Mouse (Mus musculus) liver, embryonic 13.5 days (tissue): Measurements from ENCODE around the gene Rpl10a. TPM values are rescaled to one million over a fixed set of nuclear protein-coding genes. Genes with fewer than 3 reads are reported as not detected.

Experiments
- ATAC-seq: fragments of 200-750 bp; cut with Nextera tagmentation; 2 replicates; pipeline ENCODE4 v1.8.0; 2017; ENCODE audit warnings: low read depth, mild to moderate bottlenecking, moderate number of reproducible peaks, moderate library complexity
- DNase-seq: peaks from one replicate; pipeline ENCODE4 v3.0.0; 2022
- H3K27ac ChIP-seq: fragments of 300-500 bp; sonication (generic); 2 replicates; pipeline ENCODE4 v1.5.1; 2015; ENCODE audit warnings: moderate library complexity, mild to moderate bottlenecking, inconsistent platforms
- H3K27me3 ChIP-seq: fragments of 300-500 bp; sonication (generic); 2 replicates; pipeline ENCODE4 v1.6.1; 2015; ENCODE audit warnings: mild to moderate bottlenecking, inconsistent platforms
- H3K36me3 ChIP-seq: fragments of 300-500 bp; sonication (generic); 2 replicates; pipeline ENCODE4 v1.6.1; 2015; ENCODE audit warnings: mild to moderate bottlenecking, inconsistent platforms
- H3K4me1 ChIP-seq: fragments of 300-500 bp; sonication (generic); replicated peaks from 2 replicates; pipeline ENCODE4 v1.6.1; 2015; ENCODE audit warnings: inconsistent platforms
- H3K4me2 ChIP-seq: fragments of 300-500 bp; sonication (generic); 2 replicates; pipeline ENCODE4 v1.6.1; 2015; ENCODE audit warnings: inconsistent platforms, mild to moderate bottlenecking, moderate library complexity
- H3K4me3 ChIP-seq: fragments of 300-500 bp; sonication (generic); replicated peaks from 2 replicates; pipeline ENCODE4 v1.5.1; 2015; ENCODE audit warnings: mild to moderate bottlenecking, inconsistent platforms
- H3K9ac ChIP-seq: fragments of 300-500 bp; sonication (generic); 2 replicates; pipeline ENCODE4 v1.6.1; 2015; ENCODE audit warnings: mild to moderate bottlenecking, inconsistent platforms
- H3K9me3 ChIP-seq: fragments of 300-500 bp; sonication (generic); replicated peaks from 2 replicates; pipeline ENCODE4 v1.6.1; 2016; ENCODE audit warnings: inconsistent platforms
- WGBS: fragments of 180-500 bp; shearing (Covaris S2); methylation state at CpG from one replicate; pipeline ENCODE4 v1.1.7; 2015; ENCODE audit not compliant: insufficient replicate concordance; 5-methylcytosine and 5-hydroxymethylcytosine counted together
- polyA plus RNA-seq: library from polyadenylated mRNA; unstranded; fragments of >200 nt; fragmentation: Nextera tagmentation; extraction: Ambion mirVana; gene quantifications from 2 replicates; pipeline ENCODE4 v1.2.1, GENCODE M21; 2015

The Rpl10a gene
- polyA plus RNA-seq, 1 experiment from 2014 or later, result 464 TPM

GRCm38 (mm10) chr17:28290262-28290661 is 38.0 kb upstream of the Rpl10a start:
- no peaks in the 10 kb centered on the region for H3K9me3 ChIP-seq
- no peak overlapping the region for H3K9ac ChIP-seq
- ATAC-seq, result no peak
- no peak for DNase-seq
- H3K4me1 ChIP-seq, result peaks cover 54% of the 10 kb centered on the region
- peaks cover 29% of the 10 kb centered on the region for H3K36me3 ChIP-seq
- 63% methylated on average over 2 of the region's 3 CpGs for WGBS
- no peaks in the 10 kb centered on the region for H3K27me3 ChIP-seq
- H3K4me2 ChIP-seq, result no peak overlapping the region
- no peak overlapping the region for H3K4me3 ChIP-seq
- no peak overlapping the region for H3K27ac ChIP-seq

GRCm38 (mm10) chr17:28290671-28291070 is 37.6 kb upstream of the Rpl10a start:
- no peak for DNase-seq
- Histone ChIP-seq H3K4me1 (peaks cover 55% of the 10 kb centered on the region), H3K9me3 (no peaks in the 10 kb centered on the region), H3K27ac (no peak overlapping the region), H3K9ac (no peak overlapping the region), H3K27me3 (no peaks in the 10 kb centered on the region), H3K4me3 (no peak overlapping the region), H3K4me2 (no peak overlapping the region), H3K36me3 (peaks cover 31% of the 10 kb centered on the region)
- peak; percentile 27; the same call in 1 of the 2 replicates for ATAC-seq
- WGBS, result 40% methylated on average over 11 of the region's 11 CpGs

- WGBS, result 17% methylated on average over 7 of the region's 7 CpGs
- H3K4me3 ChIP-seq, result no peak overlapping the region
- ATAC-seq (no peak), DNase-seq (no peak)
- H3K27me3 ChIP-seq, result no peaks in the 10 kb centered on the region
- no peaks in the 10 kb centered on the region for H3K9me3 ChIP-seq
- H3K4me1 ChIP-seq, result peaks cover 49% of the 10 kb centered on the region
- no peak overlapping the region for H3K27ac ChIP-seq
- H3K36me3 ChIP-seq, result peaks cover 31% of the 10 kb centered on the region
- H3K9ac ChIP-seq, result no peak overlapping the region
- H3K4me2 ChIP-seq, result no peak overlapping the region
These were observed 36.9 kb upstream of the Rpl10a start for GRCm38 (mm10) chr17:28291346-28291745.

- ATAC-seq (no peak), DNase-seq (no peak)
- H3K4me1 ChIP-seq, result peaks cover 40% of the 10 kb centered on the region
- WGBS, result 47% methylated on average over 4 of the region's 4 CpGs
- peaks cover 40% of the 10 kb centered on the region for H3K36me3 ChIP-seq
- H3K4me2 ChIP-seq, result no peak overlapping the region
- no peak overlapping the region for H3K9ac ChIP-seq
- H3K9me3 ChIP-seq, result no peaks in the 10 kb centered on the region
- no peak overlapping the region for H3K4me3 ChIP-seq
- H3K27me3 ChIP-seq, result no peaks in the 10 kb centered on the region
- 0 out of 2 replicates have a peak overlapping the region, but pooled peaks have one; percentile 13 for H3K27ac ChIP-seq
These were observed 34.6 kb upstream of the Rpl10a start for GRCm38 (mm10) chr17:28293716-28294115.

- 54% methylated on average over 17 of the region's 17 CpGs for WGBS
- DNase-seq (no peak), ATAC-seq (no peak)
- no peak overlapping the region for H3K4me3 ChIP-seq
- H3K4me2 ChIP-seq, result no peak overlapping the region
- H3K36me3 ChIP-seq, result peaks cover 48% of the 10 kb centered on the region
- peaks cover 40% of the 10 kb centered on the region for H3K4me1 ChIP-seq
- H3K27me3 ChIP-seq, result no peaks in the 10 kb centered on the region
- H3K27ac ChIP-seq, result no peak overlapping the region; the same call in 1 of the 2 replicates
- no peaks in the 10 kb centered on the region for H3K9me3 ChIP-seq
- no peak overlapping the region for H3K9ac ChIP-seq
These were observed 33.6 kb upstream of the Rpl10a start for GRCm38 (mm10) chr17:28294449-28295333.

GRCm38 (mm10) chr17:28298888-28299287 is 29.4 kb upstream of the Rpl10a start:
- Histone ChIP-seq H3K4me1 (peaks cover 14% of the 10 kb centered on the region), H3K9ac (no peak overlapping the region), H3K9me3 (no peaks in the 10 kb centered on the region), H3K27me3 (no peaks in the 10 kb centered on the region), H3K4me3 (no peak overlapping the region), H3K27ac (no peak overlapping the region), H3K36me3 (peaks cover 46% of the 10 kb centered on the region), H3K4me2 (no peak overlapping the region)
- WGBS, result 91% methylated on average over 17 of the region's 17 CpGs
- DNase-seq (no peak), ATAC-seq (no peak)

- no peak overlapping the region for H3K9ac ChIP-seq
- ATAC-seq, result no peak
- 55% methylated on average over 10 of the region's 11 CpGs for WGBS
These were observed 28.5 kb upstream of the Rpl10a start for GRCm38 (mm10) chr17:28299669-28300320.

GRCm38 (mm10) chr17:28300323-28300722 is 27.9 kb upstream of the Rpl10a start:
- Histone ChIP-seq H3K27ac (no peak overlapping the region), H3K4me2 (no peak overlapping the region), H3K36me3 (peaks cover 38% of the 10 kb centered on the region), H3K9me3 (0 out of 2 replicates have a peak, but pooled peaks cover under 1% of the 10 kb centered on the region), H3K4me3 (no peak overlapping the region), H3K4me1 (peaks cover 6% of the 10 kb centered on the region), H3K9ac (no peak overlapping the region), H3K27me3 (no peaks in the 10 kb centered on the region)
- 70% methylated on average over 9 of the region's 9 CpGs for WGBS
- no peak for ATAC-seq
- no peak for DNase-seq

More at GRCm38 (mm10) chr17:28299669-28300320, 28.5 kb upstream of the Rpl10a start:
- Histone ChIP-seq H3K36me3 (peaks cover 43% of the 10 kb centered on the region), H3K27me3 (no peaks in the 10 kb centered on the region), H3K4me1 (peaks cover 11% of the 10 kb centered on the region), H3K27ac (no peak overlapping the region), H3K4me2 (no peak overlapping the region), H3K9me3 (no peaks in the 10 kb centered on the region), H3K4me3 (no peak overlapping the region)
- no peak for DNase-seq

- Histone ChIP-seq H3K27ac (no peak overlapping the region), H3K9ac (no peak overlapping the region), H3K27me3 (no peaks in the 10 kb centered on the region), H3K4me2 (no peak overlapping the region), H3K4me3 (no peak overlapping the region), H3K4me1 (peaks cover 6% of the 10 kb centered on the region), H3K36me3 (peaks cover 36% of the 10 kb centered on the region), H3K9me3 (0 out of 2 replicates have a peak, but pooled peaks cover 4% of the 10 kb centered on the region)
- WGBS, result 62% methylated on average over 3 of the region's 3 CpGs
- DNase-seq, result no peak
- ATAC-seq, result no peak
These were observed 27.4 kb upstream of the Rpl10a start for GRCm38 (mm10) chr17:28300850-28301249.

- ATAC-seq (no peak), DNase-seq (no peak)
- Histone ChIP-seq H3K27ac (no peak overlapping the region), H3K36me3 (peaks cover 4% of the 10 kb centered on the region), H3K9me3 (0 out of 2 replicates have a peak, but pooled peaks cover 4% of the 10 kb centered on the region), H3K4me2 (no peak overlapping the region), H3K4me3 (no peak overlapping the region), H3K27me3 (no peaks in the 10 kb centered on the region), H3K9ac (no peak overlapping the region), H3K4me1 (peaks cover 16% of the 10 kb centered on the region)
- 59% methylated on average over 10 of the region's 10 CpGs for WGBS
These were observed 23.1 kb upstream of the Rpl10a start for GRCm38 (mm10) chr17:28305172-28305571.
